Mouse (Mus musculus) adrenal gland, postnatal 4 days (tissue): ENCODE data around the gene Prodh2. TPM values are rescaled to one million over a fixed set of nuclear protein-coding genes. Genes with fewer than 3 reads are reported as not detected.

Experiments
- microRNA-seq: library from miRNA; unstranded; fragments of <30 nt; microRNA quantifications from one replicate; pipeline ENCODE4 v1.2.0, GENCODE M21; 2021
- total RNA-seq, 2 experiments: library from RNA; stranded (reverse); gene quantifications; 2 replicates each; pipeline ENCODE4 v1.2.3; 2021

Prodh2 gene
- total RNA-seq, 2 experiments from 2014 or later, result 11.6 to 24.9 TPM

Small RNAs within 50 kb of the gene (microRNA-seq; reads per million reads assigned to microRNA genes)
- gene Gm38670, result 2.1 reads per million

Other genes with a start within 250 kb of the Prodh2 start
- under 1 TPM; 0.54 to 0.70 TPM for gene Thap8, start 213.5 kb upstream of the Prodh2 start, total RNA-seq
- gene Wdr62, start 213.2 kb upstream of the Prodh2 start, total RNA-seq, result 10 to 100 TPM; 12.1 to 13.5 TPM
- 10 to 100 TPM; 50.8 to 59.8 TPM for gene Clip3, start 201.9 kb upstream of the Prodh2 start, total RNA-seq
- 10 to 100 TPM; 58.1 to 59.4 TPM for gene Alkbh6, start 184.9 kb upstream of the Prodh2 start, total RNA-seq
- gene Syne4, start 178.8 kb upstream of the Prodh2 start, total RNA-seq, result 10 to 100 TPM; 40.1 to 60.6 TPM
- 1 to 10 TPM; 1.4 to 1.7 TPM for gene E130208F15Rik, start 171.9 kb upstream of the Prodh2 start, total RNA-seq
- 10 to 100 TPM; 12.4 to 15.0 TPM for gene Sdhaf1, start 169.7 kb upstream of the Prodh2 start, total RNA-seq
- gene Lrfn3, start 130.8 kb upstream of the Prodh2 start, total RNA-seq, result 10 to 100 TPM; 18.7 to 19.5 TPM
- gene Tyrobp, start 79.9 kb upstream of the Prodh2 start, total RNA-seq, result 10 to 100 TPM; 26.6 to 40.2 TPM
- gene Hcst, start 73.8 kb upstream of the Prodh2 start, total RNA-seq, result 1 to 10 TPM; 1.6 to 2.2 TPM
- 1 to 10 TPM; 2.1 to 2.3 TPM for gene Nfkbid, start 71.9 kb upstream of the Prodh2 start, total RNA-seq
- 10 to 100 TPM; 49.5 to 59.1 TPM for gene Aplp1, start 48.1 kb upstream of the Prodh2 start, total RNA-seq
- gene Kirrel2, start 35.9 kb upstream of the Prodh2 start, total RNA-seq, result 1 to 10 TPM in 1 of 2 experiments, under 1 TPM in 1; 0.14 to 1.3 TPM
- gene Nphs1, start 35.3 kb upstream of the Prodh2 start, total RNA-seq, result 1 to 10 TPM in 1 of 2 experiments, under 1 TPM in 1; 0.08 to 7.1 TPM
- gene Arhgap33, start 41.4 kb downstream of the Prodh2 start, total RNA-seq, result 10 to 100 TPM; 19.3 to 22.9 TPM
- 10 to 100 TPM; 36.3 to 45.7 TPM for gene Hspb6, start 58.6 kb downstream of the Prodh2 start, total RNA-seq
- 10 to 100 TPM; 12.9 to 16.3 TPM for gene Proser3, start 58.7 kb downstream of the Prodh2 start, total RNA-seq
- 10 to 100 TPM; 67.7 to 78.0 TPM for gene Lin37, start 66.2 kb downstream of the Prodh2 start, total RNA-seq
- 10 to 100 TPM; 70.4 to 75.2 TPM for gene U2af1l4, start 69.7 kb downstream of the Prodh2 start, total RNA-seq
- 1 to 10 TPM; 7.6 to 8.7 TPM for gene Gm49396, start 69.7 kb downstream of the Prodh2 start, total RNA-seq
- gene Psenen, start 70.0 kb downstream of the Prodh2 start, total RNA-seq, result 100 to 1,000 TPM; 125 to 131 TPM
- gene Igflr1, start 71.8 kb downstream of the Prodh2 start, total RNA-seq, result 1 to 10 TPM; 4.5 to 5.2 TPM
- gene Kmt2b, start 95.1 kb downstream of the Prodh2 start, total RNA-seq, result 10 to 100 TPM; 71.4 to 84.4 TPM
- gene Zbtb32, start 105.3 kb downstream of the Prodh2 start, total RNA-seq, result under 1 TPM in 1 of 2 experiments, not detected in 1; 0.65 TPM
- 1 to 10 TPM in 1 of 2 experiments, under 1 TPM in 1; 0.93 to 1.2 TPM for gene Upk1a, start 119.2 kb downstream of the Prodh2 start, total RNA-seq
- 100 to 1,000 TPM; 750 to 830 TPM for gene Cox6b1, start 132.5 kb downstream of the Prodh2 start, total RNA-seq
- not detected for gene Etv2, start 142.2 kb downstream of the Prodh2 start, total RNA-seq
- gene Rbm42, start 156.7 kb downstream of the Prodh2 start, total RNA-seq, result 10 to 100 TPM; 89.2 to 89.5 TPM
- 10 to 100 TPM; 20.8 to 22.9 TPM for gene Haus5, start 171.4 kb downstream of the Prodh2 start, total RNA-seq
- not detected for gene Pmis2, start 178.0 kb downstream of the Prodh2 start, total RNA-seq
- gene 2200002J24Rik, start 205.3 kb downstream of the Prodh2 start, total RNA-seq, result 1 to 10 TPM; 3.8 to 5.2 TPM
- 1 to 10 TPM; 2.8 to 3.6 TPM for gene Atp4a, start 218.6 kb downstream of the Prodh2 start, total RNA-seq
- 100 to 1,000 TPM; 170 to 181 TPM for gene Tmem147, start 235.9 kb downstream of the Prodh2 start, total RNA-seq